ENCODE assay signal across 25 mouse cellular contexts in the genomic region with DNA sequence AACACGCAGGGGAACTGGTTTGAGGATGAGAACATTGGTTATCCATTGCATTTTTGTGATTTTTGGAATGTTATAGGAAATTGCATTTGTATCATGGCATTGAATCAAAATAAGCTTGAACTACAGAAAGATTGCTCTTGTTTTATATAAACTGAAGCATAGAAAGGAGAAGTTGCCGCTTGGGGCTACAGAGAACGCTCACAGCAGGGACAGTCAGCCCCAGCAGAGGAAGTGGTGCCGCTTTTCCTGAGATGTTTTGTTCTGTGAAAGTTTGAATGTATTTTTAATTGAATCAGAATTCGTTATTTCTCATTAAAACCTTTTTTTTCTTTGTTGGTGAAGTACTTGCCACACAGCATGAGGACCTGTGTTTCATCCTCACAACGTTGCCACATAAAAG.
A peak's percentile ranks its signal among the peaks of the same experiment; 100 is the strongest.
DNase-seq lines count a peak whose midpoint lies in the region; ATAC-seq lines count a peak whose summit lies in the region.
"Had no signal": no experiment of that assay in that cellular context is flagged by ENCODE, and none has a peak within 500 bp of the region (broad histone marks: within the 10 kb centered on the region; RNA-seq: fewer than 3 reads in every experiment).

No protein-coding gene starts in this region.

- intact Hi-C loops in heart, postnatal 10 days (cut with DNase I), result loop anchor here (5.0 kb wide), 2 partner anchors 64 to 131 kb away; no protein-coding TSS in a partner anchor

- no peak for ATAC-seq in heart, embryonic 15.5 days (replicated peaks; ENCODE audit: insufficient number of reproducible peaks, insufficient read depth, low FRiP score, low read depth)
- no peak for ATAC-seq in heart, embryonic 11.5 days (replicated peaks; ENCODE audit: insufficient number of reproducible peaks, low FRiP score, low TSS enrichment)
- ATAC-seq: CD4-positive, CD25-positive, alpha-beta regulatory T cell, adult 4 months; forebrain, embryonic 15.5 days had no signal

- no peak overlapping the region for H3K4me3 ChIP-seq in heart, embryonic 15.5 days
- H3K4me3 ChIP-seq in heart, embryonic 11.5 days (ENCODE audit: low read depth, low read length), result no peak overlapping the region
- H3K4me3 ChIP-seq: embryonic facial prominence, embryonic 10.5 days; forebrain, embryonic 15.5 days; hindbrain, embryonic 15.5 days; limb, embryonic 15.5 days; stomach, embryonic 15.5 days had no signal

- H3K36me3 ChIP-seq in heart, embryonic 15.5 days, result no peaks in the 10 kb centered on the region
- no peaks in the 10 kb centered on the region for H3K36me3 ChIP-seq in heart, embryonic 11.5 days (ENCODE audit: control insufficient read depth, insufficient read depth, low read length)
- H3K36me3 ChIP-seq: embryonic facial prominence, embryonic 10.5 days; forebrain, embryonic 15.5 days; hindbrain, embryonic 15.5 days; limb, embryonic 15.5 days; stomach, embryonic 15.5 days had no signal

- no peak overlapping the region for H3K4me2 ChIP-seq in heart, embryonic 15.5 days
- no peak overlapping the region for H3K4me2 ChIP-seq in heart, embryonic 11.5 days
- H3K4me2 ChIP-seq: forebrain, embryonic 15.5 days; hindbrain, embryonic 15.5 days; limb, embryonic 15.5 days; lung, embryonic 14.5 days; midbrain, embryonic 11.5 days; stomach, embryonic 15.5 days had no signal

- H3K27me3 ChIP-seq in heart, embryonic 15.5 days, result no peaks in the 10 kb centered on the region
- H3K27me3 ChIP-seq in heart, embryonic 11.5 days (ENCODE audit: control insufficient read depth, insufficient read depth, low read length), result no peaks in the 10 kb centered on the region
- H3K27me3 ChIP-seq: forebrain, embryonic 15.5 days; hindbrain, embryonic 15.5 days; limb, embryonic 15.5 days; stomach, embryonic 15.5 days had no signal

- no peak overlapping the region for H3K9ac ChIP-seq in heart, embryonic 15.5 days
- H3K9ac ChIP-seq in heart, embryonic 11.5 days (ENCODE audit: low read depth, low read length), result no peak overlapping the region
- H3K9ac ChIP-seq: forebrain, embryonic 15.5 days; hindbrain, embryonic 15.5 days; limb, embryonic 15.5 days; liver, embryonic 14.5 days; lung, embryonic 14.5 days; stomach, embryonic 15.5 days had no signal

- WGBS in heart, embryonic 15.5 days, result 78% methylated on average over 6 of the region's 6 CpGs
- 75% methylated on average over 6 of the region's 6 CpGs for WGBS in heart, embryonic 11.5 days (ENCODE audit: insufficient replicate concordance)

- DNase-seq in heart, adult 11 months, result peak; percentile 86
- no peak for DNase-seq in heart, postnatal 10 days
- peak; percentile 30 for DNase-seq in thymus, postnatal 14 days
- no peak for DNase-seq in thymus, adult 18-20 months
- peak; percentile 23 for DNase-seq in thymus, postnatal 25 days
- no peak for DNase-seq in lung, postnatal 10 days
- DNase-seq: adrenal gland, postnatal 14 days; cerebellum, adult 8-10 months; cerebellum, postnatal 36 days; kidney, adult 2 months; layer of hippocampus, adult 9-11 months; lung, embryonic 14.5 days; lung, postnatal 36 days; right cerebral cortex, postnatal 25 days had no signal

- peak overlapping the region; percentile 90 for H3K27ac ChIP-seq in heart, embryonic 15.5 days
- H3K27ac ChIP-seq in heart, embryonic 11.5 days (ENCODE audit: low read depth, low read length), result no peak overlapping the region
- H3K27ac ChIP-seq: embryonic facial prominence, embryonic 10.5 days; forebrain, embryonic 15.5 days; hindbrain, embryonic 15.5 days; kidney, postnatal 0 days; limb, embryonic 15.5 days; liver, embryonic 14.5 days; stomach, embryonic 15.5 days had no signal

- H3K9me3 ChIP-seq in heart, embryonic 15.5 days (replicated peaks), result no peaks in the 10 kb centered on the region
- H3K9me3 ChIP-seq in heart, embryonic 11.5 days (replicated peaks; ENCODE audit: control insufficient read depth, low read length), result no peaks in the 10 kb centered on the region
- H3K9me3 ChIP-seq: embryonic facial prominence, embryonic 10.5 days; forebrain, embryonic 15.5 days; hindbrain, embryonic 15.5 days; limb, embryonic 15.5 days; stomach, embryonic 15.5 days had no signal

- peaks cover 25% of the 10 kb centered on the region for H3K4me1 ChIP-seq in heart, embryonic 15.5 days (replicated peaks)
- peaks cover 20% of the 10 kb centered on the region for H3K4me1 ChIP-seq in heart, embryonic 11.5 days (ENCODE audit: control insufficient read depth, insufficient read depth, low read length)
- H3K4me1 ChIP-seq: limb, embryonic 15.5 days; stomach, embryonic 15.5 days had no signal

Comparison
In these comparisons a context has a peak if more than half of its experiments do, and no peak if none do; other contexts are left out.
1. DNase-seq: peak in heart, adult 11 months (single experiment), thymus, postnatal 14 days (single experiment) and thymus, postnatal 25 days (single experiment); none in heart, postnatal 10 days (0 of 2), thymus, adult 18-20 months (0 of 2) and lung, postnatal 10 days (single experiment).